Mouse (Mus musculus): ENCODE measurements around the gene Pigs.
A peak's percentile ranks its signal among the peaks of the same experiment; 100 is the strongest.

Pigs gene

GRCm38 (mm10) chr11:78327634-78328511 lies at the start of gene Pigs:
Pigs (plus strand) TSS chr11:78328415.
- DNase-seq (ENCODE audit: low read depth, low spot score) = peak; percentile 97

- no peak for DNase-seq (ENCODE audit: low read depth, low spot score)
These were observed 49.4 kb upstream of the Pigs start for GRCm38 (mm10) chr11:78278853-78279252.

GRCm38 (mm10) chr11:78279586-78279985 lies 48.6 kb upstream of the Pigs start:
- no peak for DNase-seq (ENCODE audit: low read depth, low spot score)

GRCm38 (mm10) chr11:78289146-78289763 lies 39.0 kb upstream of the Pigs start:
- no peak for DNase-seq (ENCODE audit: low read depth, low spot score)

- DNase-seq (ENCODE audit: low read depth, low spot score) = no peak
These were observed 37.6 kb upstream of the Pigs start, which contains the start of gene BC030499 for GRCm38 (mm10) chr11:78290654-78291053. BC030499 (plus strand) TSS chr11:78290841.

GRCm38 (mm10) chr11:78294585-78294984 lies 33.6 kb upstream of the Pigs start:
- no peak for DNase-seq (ENCODE audit: low read depth, low spot score)

- DNase-seq (ENCODE audit: low read depth, low spot score) = no peak
These were observed 27.3 kb upstream of the Pigs start for GRCm38 (mm10) chr11:78300917-78301316.

GRCm38 (mm10) chr11:78301357-78302084 lies 26.7 kb upstream of the Pigs start, which contains the start of gene Spag5:
Spag5 (plus strand) TSS chr11:78301529.
- peak; percentile 95 for DNase-seq (ENCODE audit: low read depth, low spot score)

GRCm38 (mm10) chr11:78305272-78305671 lies 22.9 kb upstream of the Pigs start:
- DNase-seq (ENCODE audit: low read depth, low spot score) = no peak

- DNase-seq (ENCODE audit: low read depth, low spot score) = no peak
These were observed 17.2 kb upstream of the Pigs start for GRCm38 (mm10) chr11:78310861-78311511.

GRCm38 (mm10) chr11:78313662-78314061 lies 14.6 kb upstream of the Pigs start:
- DNase-seq (ENCODE audit: low read depth, low spot score) = no peak

- DNase-seq (ENCODE audit: low read depth, low spot score) = no peak
These were observed 9.8 kb upstream of the Pigs start for GRCm38 (mm10) chr11:78318411-78318810.

- DNase-seq (ENCODE audit: low read depth, low spot score) = no peak
These were observed 6.0 kb upstream of the Pigs start for GRCm38 (mm10) chr11:78322076-78322831.

- peak; percentile 92 for DNase-seq (ENCODE audit: low read depth, low spot score)
These were observed 5.4 kb upstream of the Pigs start, which contains the start of gene Aldoc for GRCm38 (mm10) chr11:78322860-78323259. Aldoc (plus strand) TSS chr11:78322968.

GRCm38 (mm10) chr11:78324000-78324785 lies 4.0 kb upstream of the Pigs start:
- no peak for DNase-seq (ENCODE audit: low read depth, low spot score)

GRCm38 (mm10) chr11:78324965-78325364 lies 3.2 kb upstream of the Pigs start:
- DNase-seq (ENCODE audit: low read depth, low spot score) = no peak

- no peak for DNase-seq (ENCODE audit: low read depth, low spot score)
These were observed 1.0 kb upstream of the Pigs start for GRCm38 (mm10) chr11:78327215-78327614.

GRCm38 (mm10) chr11:78328512-78329056 lies 369 bp downstream of the Pigs start:
- DNase-seq (ENCODE audit: low read depth, low spot score) = no peak

- DNase-seq (ENCODE audit: low read depth, low spot score) = no peak
These were observed 4.5 kb downstream of the Pigs start for GRCm38 (mm10) chr11:78332676-78333075.

GRCm38 (mm10) chr11:78333992-78334391 lies 5.8 kb downstream of the Pigs start:
- no peak for DNase-seq (ENCODE audit: low read depth, low spot score)
